Mouse (Mus musculus): ENCODE results near the gene Ddc. TPM values are rescaled to one million over a fixed set of nuclear protein-coding genes. Genes with fewer than 3 reads are reported as not detected.

Ddc gene
- polyA plus RNA-seq, 1 experiment from 2014 or later = 7.5 TPM

- no peak for DNase-seq (ENCODE audit: low spot score)
- ATAC-seq (ENCODE audit: insufficient read depth, low FRiP score, low TSS enrichment) = no peak
- H3K36me3 ChIP-seq (ENCODE audit: control insufficient read depth, insufficient read depth, low read length) = no peaks in the 10 kb centered on the region; the same call in 1 of the 2 replicates
- H3K9me3 ChIP-seq (ENCODE audit: control insufficient read depth, low read length) = no peaks in the 10 kb centered on the region
- H3K4me1 ChIP-seq (ENCODE audit: control insufficient read depth, insufficient read depth, low read length) = peaks cover 3% of the 10 kb centered on the region; the same call in 1 of the 2 replicates
- no peak overlapping the region for H3K4me3 ChIP-seq (ENCODE audit: low read depth, low read length)
- H3K4me2 ChIP-seq (ENCODE audit: low read depth) = no peak overlapping the region
- H3K27ac ChIP-seq (ENCODE audit: low read depth, low read length) = no peak overlapping the region
- H3K9ac ChIP-seq (ENCODE audit: low read length) = no peak overlapping the region
- 82% methylated on average over 3 of the region's 3 CpGs for WGBS
- no peaks in the 10 kb centered on the region for H3K27me3 ChIP-seq (ENCODE audit: control insufficient read depth, insufficient read depth, low read length)
Measured at GRCm38 (mm10) chr11:11939611-11940010, 41.7 kb upstream of the Ddc start.

- peaks cover 3% of the 10 kb centered on the region; the same call in 1 of the 2 replicates for H3K4me1 ChIP-seq (ENCODE audit: control insufficient read depth, insufficient read depth, low read length)
- ATAC-seq (ENCODE audit: insufficient read depth, low FRiP score, low TSS enrichment) (no peak), DNase-seq (ENCODE audit: low spot score) (no peak)
- no peak overlapping the region for H3K4me3 ChIP-seq (ENCODE audit: low read depth, low read length)
- H3K27me3 ChIP-seq (ENCODE audit: control insufficient read depth, insufficient read depth, low read length) = no peaks in the 10 kb centered on the region
- no peak overlapping the region for H3K27ac ChIP-seq (ENCODE audit: low read depth, low read length)
- no peak overlapping the region for H3K9ac ChIP-seq (ENCODE audit: low read length)
- H3K36me3 ChIP-seq (ENCODE audit: control insufficient read depth, insufficient read depth, low read length) = peaks cover 2% of the 10 kb centered on the region; the same call in 1 of the 2 replicates
- 88% methylated on average over 1 of the region's 1 CpGs for WGBS
- H3K4me2 ChIP-seq (ENCODE audit: low read depth) = no peak overlapping the region
- H3K9me3 ChIP-seq (ENCODE audit: control insufficient read depth, low read length) = no peaks in the 10 kb centered on the region
Measured at GRCm38 (mm10) chr11:11938591-11938990, 40.6 kb upstream of the Ddc start.

GRCm38 (mm10) chr11:11937340-11938030 is 39.5 kb upstream of the Ddc start:
- H3K36me3 ChIP-seq (ENCODE audit: control insufficient read depth, insufficient read depth, low read length) = peaks cover 2% of the 10 kb centered on the region; the same call in 1 of the 2 replicates
- ATAC-seq (ENCODE audit: insufficient read depth, low FRiP score, low TSS enrichment) = no peak

GRCm38 (mm10) chr11:11934808-11935207 is 36.9 kb upstream of the Ddc start:
- Histone ChIP-seq H3K4me2 (ENCODE audit: low read depth) (no peak overlapping the region), H3K9ac (ENCODE audit: low read length) (no peak overlapping the region), H3K9me3 (ENCODE audit: control insufficient read depth, low read length) (no peaks in the 10 kb centered on the region), H3K27ac (ENCODE audit: low read depth, low read length) (no peak overlapping the region), H3K4me1 (ENCODE audit: control insufficient read depth, insufficient read depth, low read length) (peaks cover 7% of the 10 kb centered on the region), H3K36me3 (ENCODE audit: control insufficient read depth, insufficient read depth, low read length) (peaks cover 4% of the 10 kb centered on the region; the same call in 1 of the 2 replicates), H3K27me3 (ENCODE audit: control insufficient read depth, insufficient read depth, low read length) (no peaks in the 10 kb centered on the region), H3K4me3 (ENCODE audit: low read depth, low read length) (no peak overlapping the region)
- DNase-seq (ENCODE audit: low spot score) (no peak), ATAC-seq (ENCODE audit: insufficient read depth, low FRiP score, low TSS enrichment) (no peak)
- WGBS = 86% methylated on average over 8 of the region's 8 CpGs

More at GRCm38 (mm10) chr11:11937340-11938030, 39.5 kb upstream of the Ddc start:
- Histone ChIP-seq H3K9ac (ENCODE audit: low read length) (no peak overlapping the region), H3K27ac (ENCODE audit: low read depth, low read length) (no peak overlapping the region), H3K27me3 (ENCODE audit: control insufficient read depth, insufficient read depth, low read length) (no peaks in the 10 kb centered on the region), H3K9me3 (ENCODE audit: control insufficient read depth, low read length) (no peaks in the 10 kb centered on the region), H3K4me2 (ENCODE audit: low read depth) (no peak overlapping the region), H3K4me1 (ENCODE audit: control insufficient read depth, insufficient read depth, low read length) (peaks cover 2% of the 10 kb centered on the region; the same call in 1 of the 2 replicates), H3K4me3 (ENCODE audit: low read depth, low read length) (no peak overlapping the region)
- no peak for DNase-seq (ENCODE audit: low spot score)
- WGBS = 80% methylated on average over 10 of the region's 10 CpGs

- Histone ChIP-seq H3K27ac (ENCODE audit: low read depth, low read length) (no peak overlapping the region), H3K4me2 (ENCODE audit: low read depth) (no peak overlapping the region), H3K9me3 (ENCODE audit: control insufficient read depth, low read length) (no peaks in the 10 kb centered on the region), H3K4me1 (ENCODE audit: control insufficient read depth, insufficient read depth, low read length) (peaks cover 7% of the 10 kb centered on the region), H3K4me3 (ENCODE audit: low read depth, low read length) (no peak overlapping the region), H3K27me3 (ENCODE audit: control insufficient read depth, insufficient read depth, low read length) (no peaks in the 10 kb centered on the region), H3K36me3 (ENCODE audit: control insufficient read depth, insufficient read depth, low read length) (peaks cover 4% of the 10 kb centered on the region; the same call in 1 of the 2 replicates), H3K9ac (ENCODE audit: low read length) (0 out of 2 replicates have a peak overlapping the region, but pooled peaks have one; percentile 10)
- DNase-seq (ENCODE audit: low spot score) = peak; percentile 39
- 59% methylated on average over 11 of the region's 11 CpGs for WGBS
- ATAC-seq (ENCODE audit: insufficient read depth, low FRiP score, low TSS enrichment) = peak; percentile 48
Measured at GRCm38 (mm10) chr11:11932102-11932789, 34.3 kb upstream of the Ddc start.

GRCm38 (mm10) chr11:11931688-11932087 is 33.7 kb upstream of the Ddc start:
- peak; percentile 56 for ATAC-seq (ENCODE audit: insufficient read depth, low FRiP score, low TSS enrichment)
- 54% methylated on average over 5 of the region's 5 CpGs for WGBS
- Histone ChIP-seq H3K9ac (ENCODE audit: low read length) (no peak overlapping the region), H3K27me3 (ENCODE audit: control insufficient read depth, insufficient read depth, low read length) (no peaks in the 10 kb centered on the region), H3K9me3 (ENCODE audit: control insufficient read depth, low read length) (no peaks in the 10 kb centered on the region), H3K4me2 (ENCODE audit: low read depth) (no peak overlapping the region), H3K27ac (ENCODE audit: low read depth, low read length) (no peak overlapping the region), H3K4me3 (ENCODE audit: low read depth, low read length) (no peak overlapping the region), H3K4me1 (ENCODE audit: control insufficient read depth, insufficient read depth, low read length) (peaks cover 7% of the 10 kb centered on the region), H3K36me3 (ENCODE audit: control insufficient read depth, insufficient read depth, low read length) (peaks cover 4% of the 10 kb centered on the region; the same call in 1 of the 2 replicates)
- peak; percentile 48 for DNase-seq (ENCODE audit: low spot score)

- Histone ChIP-seq H3K9ac (ENCODE audit: low read length) (no peak overlapping the region), H3K4me1 (ENCODE audit: control insufficient read depth, insufficient read depth, low read length) (peaks cover 7% of the 10 kb centered on the region), H3K36me3 (ENCODE audit: control insufficient read depth, insufficient read depth, low read length) (peaks cover 4% of the 10 kb centered on the region; the same call in 1 of the 2 replicates), H3K27me3 (ENCODE audit: control insufficient read depth, insufficient read depth, low read length) (no peaks in the 10 kb centered on the region), H3K27ac (ENCODE audit: low read depth, low read length) (no peak overlapping the region), H3K4me2 (ENCODE audit: low read depth) (no peak overlapping the region), H3K9me3 (ENCODE audit: control insufficient read depth, low read length) (no peaks in the 10 kb centered on the region), H3K4me3 (ENCODE audit: low read depth, low read length) (no peak overlapping the region)
- 94% methylated on average over 11 of the region's 11 CpGs for WGBS
- DNase-seq (ENCODE audit: low spot score) (no peak), ATAC-seq (ENCODE audit: insufficient read depth, low FRiP score, low TSS enrichment) (no peak)
Measured at GRCm38 (mm10) chr11:11930527-11930926, 32.6 kb upstream of the Ddc start.

GRCm38 (mm10) chr11:11929059-11929458 is 31.1 kb upstream of the Ddc start:
- Histone ChIP-seq H3K27me3 (ENCODE audit: control insufficient read depth, insufficient read depth, low read length) (no peaks in the 10 kb centered on the region), H3K4me2 (ENCODE audit: low read depth) (no peak overlapping the region), H3K4me3 (ENCODE audit: low read depth, low read length) (no peak overlapping the region), H3K36me3 (ENCODE audit: control insufficient read depth, insufficient read depth, low read length) (peaks cover 2% of the 10 kb centered on the region; the same call in 1 of the 2 replicates), H3K9me3 (ENCODE audit: control insufficient read depth, low read length) (no peaks in the 10 kb centered on the region), H3K4me1 (ENCODE audit: control insufficient read depth, insufficient read depth, low read length) (peaks cover 7% of the 10 kb centered on the region), H3K27ac (ENCODE audit: low read depth, low read length) (no peak overlapping the region), H3K9ac (ENCODE audit: low read length) (no peak overlapping the region)
- DNase-seq (ENCODE audit: low spot score) (no peak), ATAC-seq (ENCODE audit: insufficient read depth, low FRiP score, low TSS enrichment) (no peak)
- 89% methylated on average over 3 of the region's 3 CpGs for WGBS
